Mouse (Mus musculus) limb, embryonic 10.5 days (tissue): Measurements from ENCODE around the gene Rag2. TPM values are rescaled to one million over a fixed set of nuclear protein-coding genes. Genes with fewer than 3 reads are reported as not detected.

Experiments used
- DNase-seq: peaks from one replicate; pipeline ENCODE4 v3.0.0-alpha.2; 2017; ENCODE audit warnings: low spot score
- H3K27ac ChIP-seq: fragments of 300-500 bp; sonication (generic); 2 replicates; pipeline ENCODE4 v1.5.1; 2016; ENCODE audit warnings: mild to moderate bottlenecking
- H3K27me3 ChIP-seq: fragments of 300-500 bp; sonication (generic); 2 replicates; pipeline ENCODE4 v1.6.1; 2016; ENCODE audit warnings: low read depth, mild to moderate bottlenecking; ENCODE audit not compliant: poor library complexity, severe bottlenecking
- H3K36me3 ChIP-seq: fragments of 300-500 bp; sonication (generic); 2 replicates; pipeline ENCODE4 v1.6.1; 2016; ENCODE audit warnings: mild to moderate bottlenecking, moderate library complexity
- H3K4me1 ChIP-seq: fragments of 300-500 bp; sonication (generic); 2 replicates; pipeline ENCODE4 v1.6.1; 2016
- H3K4me3 ChIP-seq: fragments of 300-500 bp; sonication (generic); 2 replicates; pipeline ENCODE4 v1.5.1; 2016; ENCODE audit warnings: mild to moderate bottlenecking, moderate library complexity
- H3K9me3 ChIP-seq: fragments of 300-500 bp; sonication (generic); replicated peaks from 2 replicates; pipeline ENCODE4 v1.6.1; 2016; ENCODE audit warnings: mild to moderate bottlenecking
- WGBS: fragments of 180-500 bp; shearing (Covaris S2); methylation state at CpG from one replicate; pipeline ENCODE4 v1.1.7; 2016; 5-methylcytosine and 5-hydroxymethylcytosine counted together
- polyA plus RNA-seq: library from polyadenylated mRNA; unstranded; fragments of >200 nt; fragmentation: Nextera tagmentation; extraction: Ambion mirVana; gene quantifications from 2 replicates; pipeline ENCODE4 v1.2.1, GENCODE M21; 2016

Gene Rag2
- polyA plus RNA-seq, 1 experiment from 2014 or later = not detected

- peaks cover 11% of the 10 kb centered on the region for H3K4me1 ChIP-seq
- no peaks in the 10 kb centered on the region for H3K27me3 ChIP-seq
- WGBS = 72% methylated on average over 8 of the region's 8 CpGs
- peak overlapping the region; percentile 75; the same call in 1 of the 2 replicates for H3K27ac ChIP-seq
- no peak for DNase-seq
- no peaks in the 10 kb centered on the region for H3K9me3 ChIP-seq
- H3K36me3 ChIP-seq = no peaks in the 10 kb centered on the region
- H3K4me3 ChIP-seq = no peak overlapping the region
Measured at GRCm38 (mm10) chr2:101600703-101601102, 23.8 kb upstream of the Rag2 start.

- Histone ChIP-seq H3K9me3 (no peaks in the 10 kb centered on the region), H3K27ac (no peak overlapping the region), H3K36me3 (no peaks in the 10 kb centered on the region), H3K4me3 (no peak overlapping the region), H3K4me1 (peaks cover 11% of the 10 kb centered on the region), H3K27me3 (no peaks in the 10 kb centered on the region)
- WGBS = 84% methylated on average over 1 of the region's 1 CpGs
- DNase-seq = no peak
Measured at GRCm38 (mm10) chr2:101603099-101603498, 21.4 kb upstream of the Rag2 start.

DNA sequence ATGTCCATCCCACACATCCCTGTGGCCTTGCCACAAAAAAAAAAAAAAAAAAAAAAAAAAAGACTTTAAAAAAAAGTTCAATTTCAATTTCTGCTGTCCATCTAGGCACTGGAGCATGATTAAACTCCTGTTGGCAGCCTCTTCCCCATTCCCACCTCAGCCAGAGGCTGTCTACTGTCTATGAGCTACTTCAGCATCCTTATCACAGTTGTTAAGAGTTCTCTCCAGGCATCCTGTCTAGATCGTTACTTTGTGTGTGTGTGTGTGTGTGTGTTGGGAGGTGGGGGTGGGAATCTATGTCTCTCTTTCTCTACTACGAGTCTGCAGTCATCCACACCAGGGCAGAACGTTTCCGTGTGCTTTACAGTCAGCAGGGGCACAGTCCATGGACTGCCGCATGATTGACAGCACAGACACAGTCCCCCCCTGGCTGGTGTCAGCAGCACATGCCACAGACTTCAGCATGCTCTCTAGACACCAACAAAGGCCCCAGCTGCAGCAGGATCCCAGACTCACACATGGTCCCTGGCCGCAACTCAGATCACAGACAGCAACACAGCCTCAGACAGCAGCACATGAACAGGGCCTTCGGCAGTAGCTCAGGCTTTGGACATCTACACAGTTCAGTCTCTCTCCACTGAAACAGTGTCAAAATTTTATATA, 16.2 kb upstream of the Rag2 start:
- peaks cover 11% of the 10 kb centered on the region for H3K4me1 ChIP-seq
- H3K27me3 ChIP-seq = no peaks in the 10 kb centered on the region
- H3K4me3 ChIP-seq = no peak overlapping the region
- WGBS = 82% methylated on average over 7 of the region's 7 CpGs
- no peaks in the 10 kb centered on the region for H3K36me3 ChIP-seq
- no peaks in the 10 kb centered on the region for H3K9me3 ChIP-seq
- peak overlapping the region; percentile 46; the same call in 1 of the 2 replicates for H3K27ac ChIP-seq
- DNase-seq = no peak

DNA sequence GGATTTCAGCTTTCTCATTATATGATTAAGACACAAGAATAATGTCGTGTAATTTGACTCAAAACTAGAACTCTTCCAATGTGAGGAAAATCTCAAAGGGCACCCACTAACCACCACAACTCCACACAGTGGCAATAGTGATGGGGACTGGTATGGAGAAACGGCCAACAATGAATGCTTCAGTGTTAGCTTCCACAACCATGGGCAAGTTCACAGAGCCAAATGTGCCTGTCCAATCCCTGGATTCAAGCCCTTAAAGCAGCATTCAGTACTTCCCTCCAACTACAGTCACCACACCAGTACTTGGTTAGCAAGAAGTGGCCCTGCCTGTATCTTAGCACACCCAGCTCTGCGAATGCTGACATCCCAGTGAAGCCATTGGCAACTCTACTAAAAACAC, 13.7 kb upstream of the Rag2 start:
- H3K9me3 ChIP-seq = no peaks in the 10 kb centered on the region
- H3K27ac ChIP-seq = no peak overlapping the region
- 89% methylated on average over 3 of the region's 3 CpGs for WGBS
- DNase-seq = no peak
- peaks cover 16% of the 10 kb centered on the region for H3K4me1 ChIP-seq
- H3K36me3 ChIP-seq = no peaks in the 10 kb centered on the region
- no peaks in the 10 kb centered on the region for H3K27me3 ChIP-seq
- no peak overlapping the region for H3K4me3 ChIP-seq

- Histone ChIP-seq H3K27ac (no peak overlapping the region), H3K4me3 (no peak overlapping the region), H3K27me3 (no peaks in the 10 kb centered on the region), H3K9me3 (no peaks in the 10 kb centered on the region), H3K4me1 (peaks cover 17% of the 10 kb centered on the region), H3K36me3 (no peaks in the 10 kb centered on the region)
- no peak for DNase-seq
- 88% methylated on average over 10 of the region's 10 CpGs for WGBS
Measured at GRCm38 (mm10) chr2:101615464-101616305, 8.8 kb upstream of the Rag2 start.

DNA sequence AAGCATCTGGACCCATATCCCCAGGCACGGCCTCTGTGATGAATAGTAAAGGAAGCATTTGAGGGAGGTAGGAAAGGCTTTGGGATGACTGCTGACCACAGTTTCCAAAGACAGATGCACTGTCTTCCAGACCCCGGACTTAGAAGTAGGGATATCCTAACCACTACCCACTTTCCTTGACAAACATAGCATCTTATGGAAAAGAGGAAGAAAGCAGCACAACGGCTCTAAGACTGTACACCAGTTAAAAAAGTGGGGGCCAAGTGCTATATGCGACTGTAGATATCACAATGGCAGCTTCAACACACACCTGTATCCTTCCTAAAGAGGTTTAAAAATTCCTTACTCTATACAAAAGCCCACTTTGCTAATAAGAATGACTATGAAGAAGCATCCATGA, 6.1 kb upstream of the Rag2 start:
- H3K4me3 ChIP-seq = no peak overlapping the region
- peaks cover 14% of the 10 kb centered on the region for H3K4me1 ChIP-seq
- H3K27me3 ChIP-seq = no peaks in the 10 kb centered on the region
- DNase-seq = no peak
- no peak overlapping the region for H3K27ac ChIP-seq
- 89% methylated on average over 4 of the region's 4 CpGs for WGBS
- H3K9me3 ChIP-seq = no peaks in the 10 kb centered on the region
- H3K36me3 ChIP-seq = no peaks in the 10 kb centered on the region

GRCm38 (mm10) chr2:101620899-101621298, 3.6 kb upstream of the Rag2 start:
- Histone ChIP-seq H3K27ac (no peak overlapping the region), H3K36me3 (no peaks in the 10 kb centered on the region), H3K4me1 (peaks cover 18% of the 10 kb centered on the region), H3K4me3 (no peak overlapping the region), H3K27me3 (no peaks in the 10 kb centered on the region), H3K9me3 (no peaks in the 10 kb centered on the region)
- DNase-seq = no peak
- WGBS = 85% methylated on average over 3 of the region's 3 CpGs

DNA sequence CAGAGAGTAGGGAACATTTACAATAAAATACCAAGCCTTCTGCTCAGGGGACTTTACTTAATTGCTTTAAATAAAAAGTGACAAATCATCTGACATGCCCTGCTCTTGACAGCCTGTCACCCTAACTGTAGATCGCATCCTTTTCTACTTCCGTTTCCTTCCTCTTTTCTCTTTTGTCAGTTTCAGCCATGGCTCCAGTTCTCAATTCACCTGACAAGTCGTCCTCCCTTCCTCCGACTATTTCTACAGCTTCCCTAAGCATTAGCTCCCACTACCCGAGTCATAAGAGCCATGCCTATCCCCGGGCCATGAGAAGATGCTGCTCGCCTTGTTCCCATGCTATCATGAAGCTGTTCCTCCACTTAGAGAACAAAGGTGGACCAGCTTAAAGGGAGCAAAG, 2.9 kb upstream of the Rag2 start:
- no peaks in the 10 kb centered on the region for H3K9me3 ChIP-seq
- H3K4me3 ChIP-seq = no peak overlapping the region
- DNase-seq = no peak
- WGBS = 83% methylated on average over 7 of the region's 7 CpGs
- H3K27ac ChIP-seq = no peak overlapping the region
- H3K36me3 ChIP-seq = no peaks in the 10 kb centered on the region
- peaks cover 21% of the 10 kb centered on the region for H3K4me1 ChIP-seq
- no peaks in the 10 kb centered on the region for H3K27me3 ChIP-seq

DNA sequence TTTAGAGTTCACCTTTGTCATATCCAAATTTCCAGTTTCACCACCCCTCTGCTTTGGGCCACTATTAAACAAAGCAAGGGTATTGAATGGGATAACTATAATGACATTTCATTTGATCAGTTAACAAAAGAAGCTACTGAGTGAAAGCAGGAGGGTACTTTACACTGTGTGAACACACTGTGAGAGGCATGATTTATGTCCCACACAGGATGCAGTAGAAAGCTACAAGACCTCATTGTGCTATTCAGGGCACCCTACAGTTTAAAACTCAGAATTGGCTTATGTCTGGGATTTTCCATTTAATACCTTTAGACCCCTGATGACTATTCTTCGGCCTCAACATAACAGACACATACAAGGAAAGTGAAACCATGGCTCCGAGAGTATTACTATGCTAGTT, 1.5 kb upstream of the Rag2 start:
- Histone ChIP-seq H3K9me3 (no peaks in the 10 kb centered on the region), H3K4me1 (peaks cover 26% of the 10 kb centered on the region), H3K27ac (no peak overlapping the region), H3K36me3 (no peaks in the 10 kb centered on the region), H3K27me3 (no peaks in the 10 kb centered on the region), H3K4me3 (no peak overlapping the region)
- DNase-seq = no peak
- 92% methylated on average over 2 of the region's 2 CpGs for WGBS

- Histone ChIP-seq H3K36me3 (no peaks in the 10 kb centered on the region), H3K4me3 (no peak overlapping the region), H3K27me3 (no peaks in the 10 kb centered on the region), H3K4me1 (peaks cover 29% of the 10 kb centered on the region), H3K27ac (no peak overlapping the region), H3K9me3 (no peaks in the 10 kb centered on the region)
- WGBS = 79% methylated on average over 2 of the region's 2 CpGs
- DNase-seq = no peak
Measured at GRCm38 (mm10) chr2:101624011-101624410, 507 bp upstream of the Rag2 start.

GRCm38 (mm10) chr2:101627227-101627626, 2.7 kb downstream of the Rag2 start:
- no peak for DNase-seq
- Histone ChIP-seq H3K9me3 (no peaks in the 10 kb centered on the region), H3K27me3 (no peaks in the 10 kb centered on the region), H3K4me1 (peaks cover 28% of the 10 kb centered on the region), H3K27ac (no peak overlapping the region), H3K36me3 (no peaks in the 10 kb centered on the region), H3K4me3 (no peak overlapping the region)

GRCm38 (mm10) chr2:101628297-101629236, 4.0 kb downstream of the Rag2 start:
- no peaks in the 10 kb centered on the region for H3K27me3 ChIP-seq
- peak; percentile 73 for DNase-seq
- H3K9me3 ChIP-seq = no peaks in the 10 kb centered on the region
- 2% methylated on average over 31 of the region's 31 CpGs for WGBS
- no peaks in the 10 kb centered on the region for H3K36me3 ChIP-seq
- peak overlapping the region; percentile 75 for H3K4me3 ChIP-seq
- peaks cover 28% of the 10 kb centered on the region for H3K4me1 ChIP-seq
- H3K27ac ChIP-seq = peak overlapping the region; percentile 88
